Mouse (Mus musculus) cerebellum, adult 2 months (tissue): ENCODE data around the gene Nfic.

Experiments
- CTCF ChIP-seq: fragments of 200-500 bp; IDR thresholded peaks from 2 replicates; pipeline ENCODE4 v1.5.1; 2011; ENCODE audit warnings: low read depth, mild to moderate bottlenecking, control low read depth, low read length, moderate library complexity, borderline replicate concordance; ENCODE audit not compliant: insufficient read depth
- POLR2A ChIP-seq: fragments of 200-500 bp; IDR thresholded peaks from 2 replicates; pipeline ENCODE4 v1.6.1; 2011; ENCODE audit warnings: low read length, control low read depth, borderline replicate concordance; ENCODE audit not compliant: insufficient read depth

- TF ChIP-seq CTCF (no peak), POLR2A (no peak)
Measured at GRCm38 (mm10) chr10:81388505-81389055, 66.9 kb downstream of the Nfic start, which contains the start of gene Gm48552.
